Mouse (Mus musculus) mesoderm, embryonic 11.5 days (tissue): ENCODE results near the gene Ttc27.
"Not testable (repeated sequence)": the region's sequence is repeated elsewhere in the genome, so short reads cannot be mapped to it uniquely, and the experiment has no call there.

Experiments
- DNase-seq: peaks from one replicate; pipeline ENCODE4 v3.0.0-alpha.2; 2012; ENCODE audit warnings: low read depth, low spot score

Ttc27 gene

DNA sequence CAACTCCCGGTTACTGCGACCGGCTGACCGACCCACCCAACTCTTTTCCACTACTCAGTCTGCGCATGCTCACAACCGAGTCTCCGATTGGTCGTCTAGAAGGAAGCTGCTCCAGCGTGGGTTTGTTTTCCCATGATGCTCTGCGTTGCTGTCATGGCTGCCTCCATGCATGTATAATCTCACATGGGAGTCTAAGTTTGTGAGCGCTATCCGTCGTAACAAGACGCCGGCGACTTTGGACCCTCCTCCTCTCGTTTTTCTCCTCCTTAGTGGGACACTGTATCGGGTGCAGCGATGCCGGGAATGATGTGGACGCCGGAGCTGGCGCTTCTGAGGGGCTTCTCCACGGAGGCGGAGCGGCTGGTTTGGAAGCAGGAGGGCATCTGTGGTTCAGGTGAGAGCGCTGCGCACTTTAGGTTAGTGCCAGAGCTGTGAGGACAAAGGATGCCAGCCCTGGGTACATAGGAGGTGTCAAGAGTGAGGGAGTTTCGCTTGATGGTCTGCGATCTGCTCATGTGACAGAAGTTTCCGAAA lies at the start of gene Ttc27:
TSS of gene Ttc27 (plus strand) at position 115 of the 534 bp plus-strand sequence.
- DNase-seq = peak; percentile 99

DNA sequence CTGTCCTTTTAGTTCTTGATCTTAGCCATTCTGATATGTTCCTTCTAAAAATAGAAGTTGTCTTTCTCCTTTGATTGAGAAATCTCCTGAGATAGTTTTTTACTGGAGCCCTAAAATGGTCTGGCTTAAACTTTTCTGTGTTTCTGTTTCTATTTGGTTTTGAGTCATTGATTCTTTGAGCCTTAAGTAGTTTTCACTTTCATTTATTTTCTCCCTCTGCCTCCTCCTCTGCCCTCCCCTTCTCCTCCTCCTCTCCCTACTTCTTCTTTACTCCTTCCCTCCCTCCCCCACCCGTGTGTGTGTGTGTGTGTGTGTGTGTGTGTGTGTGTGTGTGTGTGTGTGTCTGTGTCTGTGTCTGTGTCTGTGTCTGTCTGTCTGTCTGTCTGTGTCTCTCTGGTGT lies 49.5 kb upstream of the Ttc27 start:
- DNase-seq = no peak

DNA sequence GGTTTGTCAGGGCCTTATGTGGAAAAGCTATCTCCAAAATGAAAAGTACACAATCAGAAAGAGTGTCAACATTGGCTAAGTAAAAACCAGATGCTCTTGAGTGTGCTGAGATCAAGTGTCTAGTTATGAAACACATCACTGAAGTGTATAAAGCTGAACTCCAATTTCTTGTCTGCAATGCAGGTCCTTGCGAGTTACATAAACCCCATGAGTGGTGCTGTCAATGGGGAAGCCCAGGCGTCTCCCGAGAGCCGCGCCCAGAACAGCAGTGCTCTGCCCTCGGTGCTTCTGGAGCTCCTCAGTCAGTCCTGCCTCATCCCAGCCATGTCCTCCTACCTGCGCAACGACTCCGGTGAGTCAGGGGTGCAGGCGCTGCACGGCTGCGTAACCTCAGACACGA lies 47.5 kb upstream of the Ttc27 start:
- no peak for DNase-seq

DNA sequence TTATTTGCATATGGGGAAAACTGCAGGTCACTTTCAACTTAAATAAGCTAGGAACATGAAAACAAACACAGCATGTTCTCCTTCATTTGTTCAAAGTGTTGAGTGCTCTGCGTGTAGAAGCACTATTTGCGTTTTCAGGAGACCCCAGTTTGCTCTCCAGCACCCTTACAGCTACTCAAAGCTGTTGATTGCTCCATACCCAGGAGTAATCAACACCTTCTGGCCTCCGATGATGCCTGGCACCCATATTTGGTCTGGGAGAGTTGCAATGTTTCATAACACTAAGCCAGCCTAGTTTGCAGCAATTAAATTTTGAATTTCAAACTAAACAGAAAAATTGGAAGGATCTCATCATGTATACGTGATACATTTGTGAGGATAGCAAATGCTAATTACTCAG lies 45.1 kb upstream of the Ttc27 start:
- no peak for DNase-seq

DNA sequence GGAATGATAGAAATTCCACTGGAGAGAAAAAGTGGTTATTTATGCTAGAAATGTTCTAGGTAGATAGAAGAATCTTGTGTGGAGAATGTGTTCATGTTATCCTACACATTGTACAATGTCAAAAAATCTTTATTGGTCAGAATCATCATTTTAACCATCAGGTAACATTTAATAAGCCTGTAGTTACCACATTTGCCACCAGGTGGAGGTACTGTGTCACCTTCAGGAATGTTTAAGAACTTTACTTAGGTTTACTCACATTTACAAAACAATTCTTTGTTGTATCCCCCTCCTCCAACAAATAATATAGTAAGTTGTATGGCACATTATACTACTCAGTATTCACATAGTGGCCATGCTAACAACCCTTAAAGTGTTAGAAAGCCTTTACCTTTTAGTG lies 44.3 kb upstream of the Ttc27 start:
- peak; percentile 56 for DNase-seq

DNA sequence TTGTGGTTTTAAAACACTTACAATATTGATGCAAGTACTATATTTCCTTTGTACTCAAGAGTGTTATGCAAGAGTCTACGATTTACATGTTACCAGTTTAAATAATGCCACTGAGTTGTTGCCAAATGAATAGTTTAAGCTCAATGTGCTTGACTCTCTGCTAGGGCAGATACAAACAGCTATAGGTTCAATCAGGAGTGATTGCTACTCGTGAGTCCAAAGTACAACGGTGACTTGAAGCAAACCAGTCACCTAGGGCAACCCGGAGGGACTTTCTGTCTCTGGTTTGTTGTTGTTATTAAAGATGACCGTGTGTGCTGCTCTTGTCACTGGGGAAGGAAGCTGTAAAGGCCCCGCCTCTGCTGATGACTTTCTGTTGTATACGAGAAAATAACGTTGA lies 39.5 kb upstream of the Ttc27 start:
- no peak for DNase-seq

DNA sequence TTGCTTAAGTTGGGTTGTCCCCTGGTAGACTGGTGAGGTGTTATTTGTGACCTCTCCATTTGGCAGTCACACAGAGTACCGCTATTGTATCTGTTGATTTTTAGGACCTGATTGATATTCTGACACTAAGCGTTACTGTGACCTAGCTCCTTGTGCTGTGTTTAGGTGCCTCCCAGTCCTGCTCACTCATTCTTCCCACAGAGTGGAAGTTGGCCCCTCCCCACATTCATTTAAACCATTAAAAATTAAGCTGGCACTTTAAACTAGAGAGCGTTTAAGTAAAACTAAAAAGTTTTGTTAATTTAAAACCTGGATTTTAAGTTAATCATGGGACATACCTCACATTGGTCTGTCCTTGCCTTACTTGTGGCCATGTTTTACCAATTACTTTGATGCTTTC lies 32.6 kb upstream of the Ttc27 start:
- DNase-seq = no peak

DNA sequence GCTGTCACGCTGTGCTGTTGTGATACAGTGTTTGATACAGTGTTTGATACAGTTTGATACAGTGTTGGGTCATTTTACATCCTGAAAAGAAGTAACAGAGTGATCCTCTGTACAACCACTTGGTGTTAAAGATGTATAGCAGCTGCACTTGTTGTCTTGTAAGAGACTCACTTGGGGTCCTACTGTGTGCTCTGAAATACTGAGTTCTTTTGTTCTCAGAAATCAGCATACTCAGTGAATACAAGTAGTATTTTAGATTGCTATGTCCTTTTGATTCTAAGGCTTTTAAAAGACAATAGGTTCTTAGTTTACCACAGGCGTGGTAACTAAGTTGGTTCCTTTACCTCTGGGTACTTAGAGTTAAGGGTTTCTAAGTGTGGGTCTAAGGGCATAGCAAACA lies 29.0 kb upstream of the Ttc27 start:
- no peak for DNase-seq

DNA sequence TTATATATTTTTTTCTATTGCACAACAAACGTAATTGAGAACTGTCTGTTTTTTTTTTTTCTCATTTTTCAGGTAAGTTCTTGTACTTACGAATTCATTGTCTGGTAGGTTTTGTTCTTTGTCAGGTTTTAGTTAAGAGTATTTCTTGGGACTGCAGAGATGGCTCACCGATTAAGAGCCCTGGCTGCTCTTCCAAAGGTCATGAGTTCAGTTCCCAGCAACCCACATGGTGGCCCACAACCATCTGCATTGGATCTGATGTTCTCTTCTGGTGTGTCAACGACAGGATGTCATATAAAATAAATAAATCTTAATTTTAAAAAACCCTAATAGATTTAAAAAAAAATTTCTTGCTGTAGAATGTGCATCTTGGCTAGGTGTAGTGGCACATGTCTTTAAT lies 28.1 kb upstream of the Ttc27 start:
- no peak for DNase-seq

DNA sequence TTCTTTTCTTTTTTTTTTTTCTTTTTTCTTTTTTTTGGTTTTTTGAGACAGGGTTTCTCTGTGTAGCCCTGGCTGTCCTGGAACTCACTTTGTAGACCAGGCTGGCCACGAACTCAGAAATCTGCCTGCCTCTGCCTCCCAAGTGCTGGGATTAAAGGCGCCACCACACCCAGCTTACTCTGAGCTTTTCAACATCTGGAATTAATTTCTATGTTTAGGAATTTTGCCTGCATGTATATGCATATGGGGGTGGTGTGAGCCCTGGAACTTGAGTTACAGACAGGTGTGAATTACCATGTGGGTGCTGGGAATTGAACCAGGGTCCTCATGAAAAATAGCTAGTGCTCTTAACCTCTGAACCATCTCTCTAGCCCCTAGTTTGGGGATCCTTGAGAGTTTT lies 15.9 kb upstream of the Ttc27 start:
- not testable (repeated sequence) for DNase-seq

DNA sequence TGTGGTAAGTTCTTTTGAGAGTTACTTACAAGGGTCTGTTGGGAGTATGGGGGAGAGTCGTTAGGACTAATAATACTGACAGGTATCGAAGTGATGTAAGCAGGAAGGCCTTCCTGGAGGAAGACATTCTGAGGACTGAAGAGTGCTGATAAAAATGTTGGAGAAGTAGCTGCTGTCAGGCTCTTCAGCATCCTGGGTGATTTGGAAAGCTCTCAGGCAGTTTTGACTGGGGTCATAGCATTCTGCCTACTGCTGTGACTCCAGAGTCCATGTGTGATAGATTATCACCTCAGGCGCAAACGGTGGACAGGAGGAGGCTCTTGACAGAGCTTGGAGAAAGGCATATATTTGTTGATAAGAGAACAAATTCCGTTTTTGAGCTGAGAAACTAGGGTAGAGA lies 12.1 kb upstream of the Ttc27 start:
- no peak for DNase-seq

DNA sequence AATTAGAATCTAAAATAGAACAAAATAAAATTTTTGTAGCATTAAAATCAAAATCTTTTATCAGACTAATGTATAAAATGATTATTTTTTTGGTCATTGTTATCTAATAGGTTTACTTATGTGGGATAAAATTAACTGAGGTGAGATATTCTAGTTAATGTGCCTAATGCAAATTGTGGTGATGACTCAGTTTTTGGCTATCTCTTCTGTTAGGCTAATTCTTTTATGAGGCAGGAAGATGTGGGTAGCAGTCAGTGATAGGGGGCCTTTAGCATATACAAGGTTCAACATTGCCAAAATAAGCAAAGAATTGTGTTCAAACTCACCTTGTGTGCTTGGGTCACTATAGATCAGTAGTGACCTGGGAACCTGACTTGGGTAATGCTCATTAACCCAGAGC lies 10.9 kb upstream of the Ttc27 start:
- no peak for DNase-seq

DNA sequence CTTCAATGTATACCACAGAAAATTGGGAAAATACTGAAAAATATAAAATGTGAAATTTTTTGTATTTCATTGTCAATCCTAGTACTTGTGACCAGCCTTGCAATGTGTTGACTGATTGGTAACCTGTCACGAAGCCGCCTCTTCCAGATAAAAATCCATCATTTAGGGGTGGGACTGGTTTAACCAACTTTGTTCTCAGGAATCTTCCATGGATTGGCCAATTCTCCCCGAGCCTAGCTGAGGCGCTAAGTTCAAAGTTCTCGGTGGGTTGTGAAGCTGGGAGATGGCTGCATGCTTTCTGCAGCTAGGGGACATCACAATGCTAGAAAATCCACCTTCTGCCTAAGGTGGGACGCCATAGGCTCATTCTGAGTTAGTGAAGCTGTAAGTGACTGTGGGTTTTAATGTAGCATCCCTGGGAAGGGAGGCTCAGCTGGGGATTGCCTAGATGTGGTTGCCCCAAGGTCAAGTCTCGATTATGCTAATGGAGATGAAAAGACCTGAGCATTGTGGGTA lies 9.8 kb upstream of the Ttc27 start:
- no peak for DNase-seq

DNA sequence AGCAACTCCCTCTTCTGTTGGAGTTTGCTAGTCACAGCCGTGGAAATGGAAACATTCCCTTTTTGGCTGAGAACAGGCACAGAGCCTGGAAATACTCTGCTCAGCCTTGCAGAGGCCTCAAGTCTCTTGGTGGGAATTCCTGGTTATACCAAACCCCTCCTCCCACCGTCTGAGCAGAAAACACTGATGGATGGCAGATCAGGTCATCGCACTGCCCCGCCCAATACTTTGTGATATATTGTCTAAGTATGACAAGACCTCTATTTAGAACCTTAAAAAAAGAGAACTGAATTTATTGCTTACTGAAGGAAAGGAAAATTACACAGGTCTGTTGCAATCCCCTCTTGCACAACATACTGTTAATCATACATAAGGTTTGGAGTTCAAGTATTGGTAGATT lies 6.8 kb upstream of the Ttc27 start:
- no peak for DNase-seq

DNA sequence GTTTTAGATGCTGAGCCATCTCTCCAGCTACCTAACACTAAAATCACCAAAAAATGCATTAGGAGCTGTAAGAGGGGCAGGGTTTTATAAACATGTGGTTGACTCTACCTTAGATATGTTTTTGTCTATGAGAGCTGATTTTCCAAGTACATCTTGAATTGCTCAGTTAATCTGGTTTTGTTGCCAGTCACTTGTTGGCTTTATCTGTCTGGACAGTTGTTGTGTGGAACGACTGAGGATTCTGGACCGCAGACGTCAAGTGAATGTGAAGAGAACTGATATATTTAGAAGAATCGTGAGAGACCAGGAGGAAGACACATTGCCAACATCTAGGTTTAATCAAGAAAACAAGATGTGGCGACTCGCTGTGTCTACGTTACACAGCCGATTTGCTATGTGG lies 5.9 kb upstream of the Ttc27 start:
- DNase-seq = no peak

DNA sequence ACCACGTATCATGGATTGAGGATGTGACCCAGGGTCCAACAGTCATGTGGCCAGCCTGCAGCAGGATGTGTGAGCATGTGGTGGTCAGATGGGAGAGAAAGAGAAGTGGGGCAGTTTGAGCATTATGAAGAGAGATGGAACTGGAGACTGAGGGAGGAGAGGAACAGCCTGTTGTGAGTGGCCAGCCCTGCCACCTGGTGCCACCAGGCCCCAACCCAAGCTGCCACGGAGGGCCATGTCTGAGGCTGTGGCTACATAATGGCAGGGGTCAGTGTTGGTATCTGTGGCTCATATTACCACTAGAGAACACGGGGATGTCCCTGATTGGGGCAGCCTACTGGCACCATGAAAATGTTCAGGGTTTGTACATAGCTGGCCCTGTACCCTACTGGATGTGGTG lies 2.4 kb upstream of the Ttc27 start:
- DNase-seq = no peak

DNA sequence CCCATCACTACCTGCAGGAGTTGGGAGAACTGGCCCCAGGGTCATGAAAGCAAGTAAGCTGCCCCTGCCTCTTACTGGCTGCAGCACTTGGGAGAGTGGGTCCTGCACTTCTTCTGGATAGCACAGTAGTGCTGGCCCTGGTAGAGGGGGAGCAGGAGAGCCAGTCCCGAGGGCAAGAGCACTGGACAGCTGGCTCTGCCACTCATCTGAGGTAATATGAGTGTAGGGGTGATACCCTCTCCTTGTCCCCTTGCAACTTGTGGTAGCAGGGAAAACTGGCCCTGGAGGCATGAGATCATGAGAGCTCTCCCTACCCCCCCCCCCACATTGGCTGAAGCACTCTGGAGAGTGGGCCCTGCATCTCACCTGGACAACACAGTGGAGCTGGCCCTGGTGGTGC lies 1.8 kb upstream of the Ttc27 start:
- DNase-seq = no peak

DNA sequence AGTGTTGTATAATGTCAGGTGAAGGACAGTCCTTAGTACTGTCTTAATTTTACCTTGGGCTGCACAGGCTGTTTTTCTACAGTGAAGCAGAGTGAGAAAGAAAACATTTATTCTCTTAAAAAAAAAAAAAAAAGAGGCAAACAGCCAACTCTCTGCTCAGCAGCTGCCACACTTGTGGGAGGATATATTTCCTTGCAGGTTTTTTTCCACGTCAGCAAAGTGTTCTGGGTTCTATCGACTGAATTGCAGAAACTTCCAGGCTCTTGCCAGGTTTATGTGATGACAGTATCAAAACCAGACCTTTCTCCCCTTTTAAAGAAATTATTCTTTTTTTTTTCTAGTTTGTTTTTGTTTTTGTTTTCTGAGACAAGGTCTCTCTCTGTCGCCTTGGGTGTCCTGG lies 889 bp upstream of the Ttc27 start:
- no peak for DNase-seq

DNA sequence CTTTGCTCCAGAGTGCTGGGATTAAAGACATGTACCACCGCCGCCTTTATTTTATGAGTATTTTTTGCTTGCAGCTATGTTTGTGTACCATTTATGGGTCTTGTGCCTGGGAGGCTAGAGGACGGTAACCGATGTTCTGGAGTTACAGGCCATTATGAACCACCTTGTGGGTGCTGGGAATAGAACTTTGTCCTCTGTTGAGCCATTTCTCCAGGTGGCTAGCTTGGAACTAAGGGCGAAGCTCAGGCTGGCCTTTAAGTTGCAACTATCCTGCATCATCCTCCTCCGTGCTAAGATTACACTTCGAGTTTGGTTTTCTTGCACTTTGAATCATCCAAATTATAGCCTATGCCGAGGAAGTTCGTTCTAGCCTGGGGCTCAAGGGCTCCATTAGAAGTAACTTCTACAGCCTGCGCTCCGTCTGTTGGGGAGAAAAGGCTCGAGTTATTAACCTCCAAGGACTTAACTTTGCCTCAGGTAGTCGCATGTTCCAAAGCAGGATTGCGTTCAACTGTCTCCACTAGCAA lies 378 bp upstream of the Ttc27 start:
- DNase-seq = no peak

DNA sequence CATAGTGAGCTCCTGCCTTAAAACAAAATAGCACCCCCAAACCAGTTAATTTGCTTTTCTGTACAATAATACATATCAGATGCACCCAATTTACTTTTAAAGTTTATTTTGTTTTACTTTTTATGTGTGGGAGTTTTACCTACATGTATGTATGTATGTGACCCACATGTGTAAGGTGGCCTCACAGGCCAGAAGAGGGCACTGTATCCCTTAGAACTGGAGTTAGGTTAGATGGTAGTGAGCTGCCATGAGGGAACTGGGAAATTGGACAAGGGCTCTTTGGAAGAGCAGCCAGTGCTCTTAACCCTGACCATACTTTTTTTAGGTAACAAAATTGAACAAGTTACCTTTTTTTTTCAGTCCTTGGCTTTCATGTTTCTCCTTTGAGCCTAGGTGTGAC lies 15.3 kb downstream of the Ttc27 start:
- no peak for DNase-seq

DNA sequence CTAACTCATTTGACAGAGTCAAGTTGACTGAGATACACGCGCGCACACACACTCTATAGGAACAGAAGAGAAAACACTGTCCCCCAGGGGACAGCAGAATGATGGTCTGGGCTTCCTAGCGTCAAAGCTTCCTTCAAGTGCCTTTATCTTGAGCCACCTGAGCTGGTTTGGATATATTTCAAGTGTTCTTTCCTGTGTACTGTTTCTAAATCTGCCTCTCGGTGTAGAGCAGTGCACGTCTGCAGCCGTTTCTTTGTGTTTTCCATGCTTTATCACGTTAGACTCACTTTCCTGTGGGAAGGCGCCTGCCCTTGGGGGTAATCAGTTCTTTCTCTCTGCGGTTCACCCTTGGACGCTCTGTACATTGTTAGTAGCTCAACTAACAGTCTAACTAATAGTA lies 17.9 kb downstream of the Ttc27 start:
- no peak for DNase-seq

DNA sequence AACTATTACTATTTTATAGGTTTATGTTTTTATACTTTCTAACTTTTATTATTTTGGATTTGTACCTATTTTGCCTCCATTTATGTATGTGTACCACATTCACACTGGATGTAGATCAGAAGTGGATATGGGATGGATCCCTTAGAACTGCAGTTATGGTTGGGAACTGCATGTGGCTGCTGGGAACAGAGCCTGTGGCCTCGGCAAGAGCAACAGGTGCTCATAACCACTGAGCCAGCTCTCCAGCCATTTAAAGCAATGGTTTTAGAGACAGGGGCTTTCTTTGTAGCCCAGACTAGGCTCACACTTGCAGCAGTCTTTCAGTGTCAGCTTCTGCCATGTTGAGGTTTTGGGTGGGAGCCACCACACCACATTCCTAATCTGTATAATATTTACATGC lies 32.1 kb downstream of the Ttc27 start:
- no peak for DNase-seq

DNA sequence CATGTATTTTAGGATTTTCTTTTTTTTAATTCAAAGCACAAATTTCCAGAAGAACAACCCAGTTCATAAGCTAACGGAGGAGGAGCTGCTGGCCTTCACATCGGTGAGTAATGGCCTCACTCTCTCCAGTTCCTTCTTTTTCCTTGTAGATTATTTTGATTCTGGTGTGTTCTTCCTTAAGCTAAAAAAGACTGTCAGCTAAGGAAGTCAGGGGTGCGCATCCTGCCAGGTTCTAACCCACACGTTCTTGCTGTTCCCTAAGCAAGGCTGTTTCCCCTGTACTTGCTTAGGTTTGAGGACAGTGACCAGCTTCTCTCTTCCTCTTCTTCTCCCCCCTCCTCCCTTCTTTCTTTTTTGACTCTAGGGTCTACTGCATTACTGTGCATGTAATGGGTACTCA lies 33.5 kb downstream of the Ttc27 start:
- DNase-seq = no peak
